Comparison of ENCODE assay signal across 8 mouse cellular contexts in genomic region chr2:156257922-156258761, GRCm38 (mm10). TPM values are rescaled to one million over a fixed set of nuclear protein-coding genes. Genes with fewer than 3 reads are reported as not detected.
DNase-seq lines count a peak whose midpoint lies in the region; TF ChIP-seq lines count a peak whose summit lies in the region.
"Had no signal": no experiment of that assay in that cellular context is flagged by ENCODE, and none has a peak within 500 bp of the region (broad histone marks: within the 10 kb centered on the region; RNA-seq: fewer than 3 reads in every experiment).

No protein-coding gene starts in this region.

- H3K4me1 ChIP-seq in spleen, adult 2 months (ENCODE audit: control insufficient read depth, insufficient read depth, insufficient read length): peaks cover 9% of the 10 kb centered on the region

- no peak for TF ChIP-seq CTCF in spleen, adult 2 months (IDR thresholded peaks at IDR 0.05; ENCODE audit: extremely low read depth, insufficient read depth, insufficient read length, insufficient replicate concordance)

- no peaks in the 10 kb centered on the region for H3K27me3 ChIP-seq in spleen, adult 2 months (ENCODE audit: control insufficient read depth, insufficient read depth, low read length)
- H3K27me3 ChIP-seq: limb, embryonic 13.5 days had no signal

- H3K27ac ChIP-seq in spleen, adult 2 months (ENCODE audit: insufficient read depth, low read length): peak overlapping the region; percentile 27; the same call in 1 of the 2 replicates

- H3K4me3 ChIP-seq in spleen, adult 2 months (ENCODE audit: extremely low read depth, insufficient read depth, insufficient read length): no peak overlapping the region
- H3K4me3 ChIP-seq: limb, embryonic 13.5 days had no signal

- peaks cover under 1% of the 10 kb centered on the region; the same call in 1 of the 2 replicates for H3K36me3 ChIP-seq in spleen, adult 2 months (ENCODE audit: control insufficient read depth, insufficient read depth, low read length)

- 40% methylated on average over 11 of the region's 11 CpGs for WGBS in spleen, adult 2 months

- no peak for DNase-seq in spleen, adult 2 months (ENCODE audit: low read depth in 1 of 2, low spot score in 2 of 2)
- no peak for DNase-seq in spleen, postnatal 10 days (ENCODE audit: low spot score in 2 of 2)
- peak; percentile 57 for DNase-seq in heart, adult 8-10 months (ENCODE audit: low spot score)
- DNase-seq in kidney, postnatal 36 days: peak; percentile 51 to 59
- no peak for DNase-seq in urinary bladder, postnatal 10 days (ENCODE audit: low spot score)
- no peak for DNase-seq in layer of hippocampus, postnatal 25 days (ENCODE audit: extremely low spot score in 1 of 2, low spot score in 1 of 2)
- DNase-seq in cerebellum, postnatal 4 days (ENCODE audit: low spot score in 2 of 2): no peak

- no peak for TF ChIP-seq POLR2A in spleen, adult 2 months (IDR thresholded peaks at IDR 0.05; ENCODE audit: low read depth, low read length)

RNA-seq across cellular contexts. Expression of gene Cnbd2, which starts 54.0 kb away (rescaled TPM):
- 2.0 and 2.2 TPM in 2 replicates for polyA plus RNA-seq in spleen, adult 2 months (2012; rRNA removed)
- 1 to 10 TPM in 1 of 4 experiments, under 1 TPM in 3; 0.60 to 1.1 (median 0.81) TPM for total RNA-seq in heart, adult 8-10 months (2022)
- 1 to 10 TPM; 4.3 to 4.6 TPM for total RNA-seq in layer of hippocampus, postnatal 25 days (2021)

RNA-seq across cellular contexts. Expression of gene Scand1, which starts 54.4 kb away (rescaled TPM):
- polyA plus RNA-seq in spleen, adult 2 months (2012; rRNA removed): 167 and 366 TPM in 2 replicates
- total RNA-seq in heart, adult 8-10 months (2022): 10 to 100 TPM; 73.0 to 84.3 (median 79.6) TPM
- 100 to 1,000 TPM in 1 of 2 experiments, 10 to 100 TPM in 1; 99.6 to 114 TPM for total RNA-seq in layer of hippocampus, postnatal 25 days (2021)

Comparison
In these comparisons a context has a peak if more than half of its experiments do, and no peak if none do; other contexts are left out.
1. DNase-seq: peak in heart, adult 8-10 months (single experiment) and kidney, postnatal 36 days (2 of 2); none in spleen, adult 2 months (0 of 2), spleen, postnatal 10 days (0 of 2), urinary bladder, postnatal 10 days (single experiment), layer of hippocampus, postnatal 25 days (0 of 2) and cerebellum, postnatal 4 days (0 of 2).